Mouse (Mus musculus): ENCODE data around the gene Tmem200b. TPM values are rescaled to one million over a fixed set of nuclear protein-coding genes. Genes with fewer than 3 reads are reported as not detected.

Gene Tmem200b
- polyA plus RNA-seq, 1 experiment = 13.3 TPM

GRCm38 (mm10) chr4:131876836-131877235 lies 44.7 kb upstream of the Tmem200b start:
- TF ChIP-seq POLR2A (IDR thresholded peaks at IDR 0.05; ENCODE audit: control insufficient read depth, low read depth, low read length) (no peak), CTCF (IDR thresholded peaks at IDR 0.05; ENCODE audit: control insufficient read depth, insufficient read depth, insufficient replicate concordance, low read depth, low read length) (no peak)
- peaks cover 5% of the 10 kb centered on the region; the same call in 1 of the 2 replicates for H3K4me1 ChIP-seq (ENCODE audit: control insufficient read depth, insufficient read depth, low read length)
- no peak overlapping the region for H3K27ac ChIP-seq (ENCODE audit: control insufficient read depth, insufficient read depth, low read depth, low read length)

GRCm38 (mm10) chr4:131879692-131880091 lies 41.9 kb upstream of the Tmem200b start:
- Histone ChIP-seq H3K4me1 (ENCODE audit: control insufficient read depth, insufficient read depth, low read length) (peaks cover 5% of the 10 kb centered on the region), H3K27ac (ENCODE audit: control insufficient read depth, insufficient read depth, low read depth, low read length) (no peak overlapping the region), H3K36me3 (ENCODE audit: control insufficient read depth, insufficient read depth, low read length) (no peaks in the 10 kb centered on the region; the same call in 1 of the 2 replicates), H3K27me3 (ENCODE audit: control insufficient read depth, insufficient read depth, low read length) (no peaks in the 10 kb centered on the region), H3K4me3 (ENCODE audit: control insufficient read depth, low read depth, low read length) (no peak overlapping the region)
- TF ChIP-seq CTCF (IDR thresholded peaks at IDR 0.05; ENCODE audit: control insufficient read depth, insufficient read depth, insufficient replicate concordance, low read depth, low read length) (no peak), POLR2A (IDR thresholded peaks at IDR 0.05; ENCODE audit: control insufficient read depth, low read depth, low read length) (no peak)

More at GRCm38 (mm10) chr4:131876836-131877235, 44.7 kb upstream of the Tmem200b start:
- H3K36me3 ChIP-seq (ENCODE audit: control insufficient read depth, insufficient read depth, low read length) = no peaks in the 10 kb centered on the region
- no peaks in the 10 kb centered on the region for H3K27me3 ChIP-seq (ENCODE audit: control insufficient read depth, insufficient read depth, low read length)
- H3K4me3 ChIP-seq (ENCODE audit: control insufficient read depth, low read depth, low read length) = no peak overlapping the region

- Histone ChIP-seq H3K36me3 (ENCODE audit: control insufficient read depth, insufficient read depth, low read length) (peaks cover 2% of the 10 kb centered on the region), H3K27me3 (ENCODE audit: control insufficient read depth, insufficient read depth, low read length) (no peaks in the 10 kb centered on the region), H3K27ac (ENCODE audit: control insufficient read depth, insufficient read depth, low read depth, low read length) (no peak overlapping the region), H3K4me3 (ENCODE audit: control insufficient read depth, low read depth, low read length) (no peak overlapping the region), H3K4me1 (ENCODE audit: control insufficient read depth, insufficient read depth, low read length) (peaks cover 3% of the 10 kb centered on the region)
- TF ChIP-seq CTCF (IDR thresholded peaks at IDR 0.05; ENCODE audit: control insufficient read depth, insufficient read depth, insufficient replicate concordance, low read depth, low read length) (no peak), POLR2A (IDR thresholded peaks at IDR 0.05; ENCODE audit: control insufficient read depth, low read depth, low read length) (no peak)
Observed at GRCm38 (mm10) chr4:131881306-131881705, 40.3 kb upstream of the Tmem200b start.

DNA sequence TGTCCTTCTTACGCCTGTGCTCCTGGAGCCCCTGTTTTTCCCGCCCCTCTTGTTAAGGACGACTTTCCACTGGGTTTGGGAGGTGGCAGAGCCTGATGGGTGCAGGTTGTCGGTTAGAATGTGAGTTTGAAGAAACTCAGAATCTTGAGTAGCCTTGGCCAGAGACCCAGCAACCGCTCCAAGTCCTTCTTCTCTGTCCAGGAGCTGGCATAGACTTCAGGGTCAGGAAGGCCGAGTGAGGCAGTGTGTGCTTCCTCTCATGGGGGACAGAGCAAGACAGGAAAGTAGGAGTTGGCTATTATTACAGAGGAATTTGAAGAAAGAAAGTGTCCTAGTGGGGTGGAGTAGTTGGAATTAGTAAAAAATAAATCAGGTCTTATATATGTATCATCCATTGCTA lies 38.0 kb upstream of the Tmem200b start:
- no peaks in the 10 kb centered on the region for H3K27me3 ChIP-seq (ENCODE audit: control insufficient read depth, insufficient read depth, low read length)
- H3K4me3 ChIP-seq (ENCODE audit: control insufficient read depth, low read depth, low read length) = no peak overlapping the region
- H3K4me1 ChIP-seq (ENCODE audit: control insufficient read depth, insufficient read depth, low read length) = peaks cover 3% of the 10 kb centered on the region
- TF ChIP-seq CTCF (IDR thresholded peaks at IDR 0.05; ENCODE audit: control insufficient read depth, insufficient read depth, insufficient replicate concordance, low read depth, low read length) (no peak), POLR2A (IDR thresholded peaks at IDR 0.05; ENCODE audit: control insufficient read depth, low read depth, low read length) (no peak)
- peaks cover 2% of the 10 kb centered on the region for H3K36me3 ChIP-seq (ENCODE audit: control insufficient read depth, insufficient read depth, low read length)
- H3K27ac ChIP-seq (ENCODE audit: control insufficient read depth, insufficient read depth, low read depth, low read length) = peak overlapping the region; percentile 57; the same call in 1 of the 2 replicates

DNA sequence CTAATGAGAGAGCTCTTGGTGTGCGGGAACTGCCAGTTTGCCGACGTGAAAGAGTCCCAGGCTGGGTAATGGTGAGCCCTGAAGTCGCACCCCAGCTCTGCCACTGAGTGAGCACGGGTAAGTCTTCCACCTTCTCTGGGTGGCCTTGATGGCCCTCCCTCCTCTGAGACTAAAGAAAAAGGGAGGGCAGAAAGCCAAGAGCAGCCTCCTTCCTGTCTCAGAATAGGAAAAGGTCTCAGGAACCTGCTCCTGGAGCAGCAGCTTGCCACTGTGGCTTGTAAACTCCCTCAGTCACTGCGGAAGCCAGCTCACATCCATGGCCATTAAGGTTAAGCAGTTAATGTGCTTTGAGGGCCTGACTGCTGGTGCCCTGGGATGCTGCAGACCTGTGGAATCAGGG lies 36.2 kb upstream of the Tmem200b start:
- Histone ChIP-seq H3K27ac (ENCODE audit: control insufficient read depth, insufficient read depth, low read depth, low read length) (no peak overlapping the region), H3K27me3 (ENCODE audit: control insufficient read depth, insufficient read depth, low read length) (no peaks in the 10 kb centered on the region), H3K4me1 (ENCODE audit: control insufficient read depth, insufficient read depth, low read length) (peaks cover 3% of the 10 kb centered on the region), H3K4me3 (ENCODE audit: control insufficient read depth, low read depth, low read length) (no peak overlapping the region), H3K36me3 (ENCODE audit: control insufficient read depth, insufficient read depth, low read length) (peaks cover 4% of the 10 kb centered on the region)
- TF ChIP-seq CTCF (IDR thresholded peaks at IDR 0.05; ENCODE audit: control insufficient read depth, insufficient read depth, insufficient replicate concordance, low read depth, low read length) (no peak), POLR2A (IDR thresholded peaks at IDR 0.05; ENCODE audit: control insufficient read depth, low read depth, low read length) (no peak)

- H3K36me3 ChIP-seq (ENCODE audit: control insufficient read depth, insufficient read depth, low read length) = peaks cover 5% of the 10 kb centered on the region
Observed at GRCm38 (mm10) chr4:131888564-131888963, 33.0 kb upstream of the Tmem200b start.

GRCm38 (mm10) chr4:131890692-131891091 lies 30.9 kb upstream of the Tmem200b start:
- no peak for TF ChIP-seq POLR2A (IDR thresholded peaks at IDR 0.05; ENCODE audit: control insufficient read depth, low read depth, low read length)
- TF ChIP-seq CTCF (IDR thresholded peaks at IDR 0.05; ENCODE audit: control insufficient read depth, insufficient read depth, insufficient replicate concordance, low read depth, low read length) = no peak
- no peaks in the 10 kb centered on the region for H3K27me3 ChIP-seq (ENCODE audit: control insufficient read depth, insufficient read depth, low read length)
- peaks cover 5% of the 10 kb centered on the region for H3K36me3 ChIP-seq (ENCODE audit: control insufficient read depth, insufficient read depth, low read length)
- no peaks in the 10 kb centered on the region for H3K4me1 ChIP-seq (ENCODE audit: control insufficient read depth, insufficient read depth, low read length)
- H3K4me3 ChIP-seq (ENCODE audit: control insufficient read depth, low read depth, low read length) = no peak overlapping the region
- no peak overlapping the region for H3K27ac ChIP-seq (ENCODE audit: control insufficient read depth, insufficient read depth, low read depth, low read length)

More at GRCm38 (mm10) chr4:131888564-131888963, 33.0 kb upstream of the Tmem200b start:
- Histone ChIP-seq H3K27ac (ENCODE audit: control insufficient read depth, insufficient read depth, low read depth, low read length) (no peak overlapping the region), H3K27me3 (ENCODE audit: control insufficient read depth, insufficient read depth, low read length) (no peaks in the 10 kb centered on the region), H3K4me3 (ENCODE audit: control insufficient read depth, low read depth, low read length) (no peak overlapping the region), H3K4me1 (ENCODE audit: control insufficient read depth, insufficient read depth, low read length) (peaks cover under 1% of the 10 kb centered on the region)
- TF ChIP-seq POLR2A (IDR thresholded peaks at IDR 0.05; ENCODE audit: control insufficient read depth, low read depth, low read length) = no peak
- no peak for TF ChIP-seq CTCF (IDR thresholded peaks at IDR 0.05; ENCODE audit: control insufficient read depth, insufficient read depth, insufficient replicate concordance, low read depth, low read length)
